Mouse (Mus musculus) left cerebral cortex, adult 11 months (tissue): ENCODE data around the gene Psmb2.

Experiments
- DNase-seq: peaks from one replicate; pipeline ENCODE4 v3.0.0; 2022; ENCODE audit warnings: low spot score

Psmb2 gene

GRCm38 (mm10) chr4:126753268-126754230 lies 76.1 kb downstream of the Psmb2 start, which contains the start of the genes Ncdn and AU040320:
Gene Ncdn, minus strand, starts transcription at chr4:126753438.
Gene AU040320, plus strand, starts transcription at chr4:126753544.
- peak; percentile 98 for DNase-seq

- DNase-seq = no peak
These were observed 76.8 kb downstream of the Psmb2 start for GRCm38 (mm10) chr4:126754231-126754611.

- no peak for DNase-seq
These were observed 77.4 kb downstream of the Psmb2 start for GRCm38 (mm10) chr4:126754736-126755374.

GRCm38 (mm10) chr4:126756766-126757165 lies 79.3 kb downstream of the Psmb2 start:
- no peak for DNase-seq

GRCm38 (mm10) chr4:126758299-126758698 lies 80.9 kb downstream of the Psmb2 start:
- no peak for DNase-seq
